Mouse (Mus musculus) ES-Bruce4 (cell line): ENCODE measurements at regions not wholly inside any gene's neighbourhood (a gene's known extent, or its start where the extent isn't known, plus 50 kb on each side); places are given as distances from the start of the nearest gene placed in this dataset.

Experiments used
- CTCF ChIP-seq: IDR thresholded peaks from one replicate; pipeline ENCODE4 v1.8.1; 2011; ENCODE audit warnings: low read depth, low read length
- EP300 ChIP-seq: IDR thresholded peaks from 2 replicates; pipeline ENCODE4 v1.6.1; 2011; ENCODE audit warnings: low read depth, low read length; ENCODE audit not compliant: insufficient read depth
- POLR2A ChIP-seq: IDR thresholded peaks from one replicate; pipeline ENCODE4 v1.8.1; 2011; ENCODE audit warnings: low read length; ENCODE audit not compliant: insufficient read depth

DNA sequence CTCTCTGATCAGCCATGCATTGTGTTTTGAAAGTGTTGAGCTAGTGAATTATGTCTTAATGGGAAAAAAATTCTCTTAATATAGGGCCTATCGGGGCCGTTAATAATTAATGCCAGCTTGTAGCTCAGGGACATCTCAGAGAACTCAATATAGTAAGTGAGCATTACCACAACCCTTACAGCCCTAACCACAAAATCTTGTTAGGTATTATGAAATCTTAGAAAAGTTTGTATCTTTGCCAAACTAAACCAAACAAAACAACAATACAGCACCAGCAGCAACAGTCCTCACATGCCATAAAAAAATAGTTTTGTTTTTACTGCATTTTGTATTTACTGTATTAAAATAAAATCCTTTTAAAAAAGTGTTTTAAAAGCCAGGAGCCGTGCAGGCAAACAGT lies 277.8 kb downstream of the Etnk1 start:
- TF ChIP-seq EP300 (no peak), CTCF (no peak), POLR2A (no peak)
